Mouse (Mus musculus) heart, embryonic 11.5 days (tissue): ENCODE measurements around the gene Poc5. TPM values are rescaled to one million over a fixed set of nuclear protein-coding genes. Genes with fewer than 3 reads are reported as not detected.

Experiments used
- ATAC-seq: fragments of 200-750 bp; cut with Nextera tagmentation; replicated peaks from 2 replicates; pipeline ENCODE4 v1.8.0; 2017; ENCODE audit warnings: moderate library complexity; ENCODE audit not compliant: insufficient number of reproducible peaks, low FRiP score, low TSS enrichment
- H3K27ac ChIP-seq: fragments of 300-500 bp; sonication (generic); 2 replicates; pipeline ENCODE4 v1.5.1; 2014; ENCODE audit warnings: mild to moderate bottlenecking, low read depth, low read length
- H3K27me3 ChIP-seq: fragments of 300-500 bp; sonication (generic); 2 replicates; pipeline ENCODE4 v1.6.1; 2014; ENCODE audit warnings: mild to moderate bottlenecking, low read length, mixed read lengths; ENCODE audit not compliant: control insufficient read depth, insufficient read depth
- H3K36me3 ChIP-seq: fragments of 300-500 bp; sonication (generic); 2 replicates; pipeline ENCODE4 v1.6.1; 2014; ENCODE audit warnings: mild to moderate bottlenecking, low read length, moderate library complexity, mixed read lengths; ENCODE audit not compliant: control insufficient read depth, insufficient read depth
- H3K4me1 ChIP-seq: fragments of 300-500 bp; sonication (generic); 2 replicates; pipeline ENCODE4 v1.6.1; 2014; ENCODE audit warnings: low read length; ENCODE audit not compliant: control insufficient read depth, insufficient read depth
- H3K4me2 ChIP-seq: fragments of 300-500 bp; sonication (generic); 2 replicates; pipeline ENCODE4 v1.6.1; 2014; ENCODE audit warnings: mild to moderate bottlenecking, moderate library complexity
- H3K4me3 ChIP-seq: fragments of 300-500 bp; sonication (generic); 2 replicates; pipeline ENCODE4 v1.5.1; 2014; ENCODE audit warnings: low read depth, low read length
- H3K9ac ChIP-seq: fragments of 300-500 bp; sonication (generic); 2 replicates; pipeline ENCODE4 v1.6.1; 2014; ENCODE audit warnings: mild to moderate bottlenecking, low read depth, low read length, moderate library complexity
- H3K9me3 ChIP-seq: fragments of 300-500 bp; sonication (generic); replicated peaks from 2 replicates; pipeline ENCODE4 v1.6.1; 2016; ENCODE audit warnings: low read length; ENCODE audit not compliant: control insufficient read depth
- WGBS: fragments of 180-500 bp; shearing (Covaris S2); extraction: QIAGEN DNeasy Blood & Tissue Kit; methylation state at CpG from one replicate; pipeline ENCODE4 v1.1.7; 2014; ENCODE audit not compliant: insufficient replicate concordance; 5-methylcytosine and 5-hydroxymethylcytosine counted together
- polyA plus RNA-seq: library from polyadenylated mRNA; unstranded; fragments of >200 nt; fragmentation: Nextera tagmentation; extraction: Ambion mirVana; gene quantifications from 2 replicates; pipeline ENCODE4 v1.2.1, GENCODE M21; 2014

Poc5 gene
- polyA plus RNA-seq, 1 experiment from 2014 or later, result 13.0 TPM

- Histone ChIP-seq H3K27me3 (no peaks in the 10 kb centered on the region), H3K4me3 (no peak overlapping the region), H3K36me3 (no peaks in the 10 kb centered on the region), H3K27ac (peak overlapping the region; percentile 6), H3K4me1 (peaks cover 24% of the 10 kb centered on the region), H3K9me3 (no peaks in the 10 kb centered on the region), H3K9ac (no peak overlapping the region), H3K4me2 (peak overlapping the region; percentile 39)
- ATAC-seq, result no peak
- 26% methylated on average over 5 of the region's 5 CpGs for WGBS
Observed at GRCm38 (mm10) chr13:96434899-96435331, 46.8 kb downstream of the Poc5 start.

GRCm38 (mm10) chr13:96435793-96436192 lies 47.7 kb downstream of the Poc5 start:
- Histone ChIP-seq H3K9ac (no peak overlapping the region), H3K9me3 (no peaks in the 10 kb centered on the region), H3K27me3 (no peaks in the 10 kb centered on the region), H3K36me3 (no peaks in the 10 kb centered on the region), H3K4me2 (peak overlapping the region; percentile 39), H3K4me3 (no peak overlapping the region), H3K4me1 (peaks cover 24% of the 10 kb centered on the region), H3K27ac (no peak overlapping the region)
- ATAC-seq, result no peak
- 22% methylated on average over 11 of the region's 13 CpGs for WGBS

GRCm38 (mm10) chr13:96436921-96437320 lies 48.8 kb downstream of the Poc5 start:
- no peak overlapping the region for H3K27ac ChIP-seq
- no peaks in the 10 kb centered on the region for H3K36me3 ChIP-seq
- no peak for ATAC-seq
- no peaks in the 10 kb centered on the region for H3K27me3 ChIP-seq
- H3K4me3 ChIP-seq, result no peak overlapping the region
- H3K9me3 ChIP-seq, result no peaks in the 10 kb centered on the region
- H3K4me1 ChIP-seq, result peaks cover 24% of the 10 kb centered on the region
- 82% methylated on average over 1 of the region's 1 CpGs for WGBS
- H3K9ac ChIP-seq, result no peak overlapping the region
- no peak overlapping the region for H3K4me2 ChIP-seq

- Histone ChIP-seq H3K27ac (no peak overlapping the region), H3K4me1 (peaks cover 10% of the 10 kb centered on the region), H3K4me2 (no peak overlapping the region), H3K36me3 (no peaks in the 10 kb centered on the region), H3K9ac (no peak overlapping the region), H3K9me3 (no peaks in the 10 kb centered on the region), H3K27me3 (no peaks in the 10 kb centered on the region), H3K4me3 (no peak overlapping the region)
- WGBS, result 73% methylated on average over 4 of the region's 4 CpGs
- no peak for ATAC-seq
Observed at GRCm38 (mm10) chr13:96440436-96440835, 52.3 kb downstream of the Poc5 start.

GRCm38 (mm10) chr13:96450205-96450856 lies 62.2 kb downstream of the Poc5 start:
- Histone ChIP-seq H3K27ac (no peak overlapping the region), H3K4me3 (no peak overlapping the region), H3K4me2 (no peak overlapping the region), H3K9me3 (no peaks in the 10 kb centered on the region), H3K9ac (no peak overlapping the region), H3K27me3 (no peaks in the 10 kb centered on the region), H3K4me1 (no peaks in the 10 kb centered on the region), H3K36me3 (no peaks in the 10 kb centered on the region)
- WGBS, result 80% methylated on average over 11 of the region's 11 CpGs
- no peak for ATAC-seq

- no peak overlapping the region for H3K27ac ChIP-seq
- H3K36me3 ChIP-seq, result no peaks in the 10 kb centered on the region
- no peaks in the 10 kb centered on the region for H3K27me3 ChIP-seq
- H3K4me3 ChIP-seq, result no peak overlapping the region
- 86% methylated on average over 7 of the region's 7 CpGs for WGBS
- no peak for ATAC-seq
- no peak overlapping the region for H3K9ac ChIP-seq
- H3K9me3 ChIP-seq, result no peaks in the 10 kb centered on the region
- H3K4me1 ChIP-seq, result no peaks in the 10 kb centered on the region
- H3K4me2 ChIP-seq, result no peak overlapping the region
Observed at GRCm38 (mm10) chr13:96450869-96451268, 62.8 kb downstream of the Poc5 start.

GRCm38 (mm10) chr13:96451386-96452140 lies 63.5 kb downstream of the Poc5 start:
- 84% methylated on average over 11 of the region's 11 CpGs for WGBS
- no peaks in the 10 kb centered on the region for H3K36me3 ChIP-seq
- no peak overlapping the region for H3K27ac ChIP-seq
- no peaks in the 10 kb centered on the region for H3K9me3 ChIP-seq
- H3K4me3 ChIP-seq, result no peak overlapping the region
- no peaks in the 10 kb centered on the region for H3K27me3 ChIP-seq
- ATAC-seq, result no peak
- H3K4me2 ChIP-seq, result no peak overlapping the region
- no peaks in the 10 kb centered on the region for H3K4me1 ChIP-seq
- no peak overlapping the region for H3K9ac ChIP-seq

GRCm38 (mm10) chr13:96452621-96453020 lies 64.5 kb downstream of the Poc5 start:
- no peaks in the 10 kb centered on the region for H3K27me3 ChIP-seq
- no peak overlapping the region for H3K9ac ChIP-seq
- no peaks in the 10 kb centered on the region for H3K4me1 ChIP-seq
- no peak overlapping the region for H3K4me3 ChIP-seq
- no peak overlapping the region for H3K4me2 ChIP-seq
- no peaks in the 10 kb centered on the region for H3K9me3 ChIP-seq
- 82% methylated on average over 3 of the region's 3 CpGs for WGBS
- ATAC-seq, result no peak
- H3K27ac ChIP-seq, result no peak overlapping the region
- no peaks in the 10 kb centered on the region for H3K36me3 ChIP-seq

- Histone ChIP-seq H3K4me2 (no peak overlapping the region), H3K4me3 (no peak overlapping the region), H3K27ac (no peak overlapping the region), H3K36me3 (no peaks in the 10 kb centered on the region), H3K27me3 (no peaks in the 10 kb centered on the region), H3K4me1 (no peaks in the 10 kb centered on the region), H3K9ac (no peak overlapping the region), H3K9me3 (no peaks in the 10 kb centered on the region)
- 67% methylated on average over 3 of the region's 3 CpGs for WGBS
- ATAC-seq, result no peak
Observed at GRCm38 (mm10) chr13:96454288-96454687, 66.2 kb downstream of the Poc5 start.
